Mouse (Mus musculus) brain, embryonic 14.5 days (tissue): ENCODE results near the gene Lmnb2.

Source experiments
- CTCF ChIP-seq: fragments of 200-500 bp; IDR thresholded peaks from 2 replicates; pipeline ENCODE4 v1.5.1; 2012; ENCODE audit warnings: inconsistent platforms, mild to moderate bottlenecking, moderate library complexity, borderline replicate concordance; ENCODE audit not compliant: insufficient read depth, insufficient read length; ENCODE audit errors: extremely low read depth
- POLR2A ChIP-seq: fragments of 200-500 bp; IDR thresholded peaks from 2 replicates; pipeline ENCODE4 v1.6.1; 2012; ENCODE audit warnings: mild to moderate bottlenecking, inconsistent platforms, borderline replicate concordance; ENCODE audit not compliant: poor library complexity, insufficient read depth, insufficient read length, severe bottlenecking; ENCODE audit errors: extremely low read depth

DNA sequence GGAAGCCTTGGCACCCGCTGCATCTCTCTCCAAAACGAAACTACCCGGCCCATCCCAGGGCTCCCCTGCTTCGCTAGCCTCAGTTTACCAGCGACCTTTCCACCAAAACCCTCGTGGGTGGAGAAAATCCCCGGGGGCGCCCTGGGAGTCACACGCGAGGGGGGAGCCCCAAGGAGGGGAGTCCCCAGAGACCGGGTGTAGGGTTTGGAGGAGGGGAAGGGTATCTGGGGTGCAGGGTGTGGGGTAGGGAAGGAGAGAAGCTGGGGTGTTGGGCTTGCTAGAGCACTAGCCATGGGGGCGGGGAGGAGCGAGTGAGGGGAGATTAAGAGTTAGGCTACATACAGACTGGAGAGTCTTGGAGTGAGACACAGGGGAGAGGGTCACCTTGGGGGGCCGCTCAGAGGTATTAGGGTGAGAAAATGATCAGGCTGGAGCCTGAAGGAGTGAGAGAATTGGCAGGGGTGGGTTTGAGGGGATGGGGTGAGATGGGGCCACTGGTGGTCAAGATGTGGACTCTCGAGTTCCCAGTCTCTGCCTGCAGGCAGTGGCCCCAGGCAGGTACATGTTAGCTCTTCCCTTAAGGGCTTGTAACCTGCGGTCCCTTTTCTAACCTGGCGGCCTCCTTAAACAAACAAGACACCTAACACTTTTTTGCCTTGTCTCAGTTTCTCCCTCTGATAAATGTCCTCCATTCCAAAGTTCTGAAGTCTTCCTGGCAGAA is 14.8 kb upstream of the Lmnb2 start:
- TF ChIP-seq CTCF (no peak), POLR2A (no peak)
